Mouse (Mus musculus) liver, embryonic 11.5 days (tissue): ENCODE data around the gene Fbxo9. TPM values are rescaled to one million over a fixed set of nuclear protein-coding genes. Genes with fewer than 3 reads are reported as not detected.
"Not testable (repeated sequence)": the region's sequence is repeated elsewhere in the genome, so short reads cannot be mapped to it uniquely, and the experiment has no call there.

Source experiments
- ATAC-seq: fragments of 200-750 bp; cut with Nextera tagmentation; replicated peaks from 2 replicates; pipeline ENCODE4 v1.8.0; 2017; ENCODE audit warnings: moderate number of reproducible peaks, mild to moderate bottlenecking, moderate TSS enrichment, moderate library complexity; ENCODE audit not compliant: low FRiP score
- DNase-seq: peaks from one replicate; pipeline ENCODE4 v3.0.0-alpha.2; 2017; ENCODE audit warnings: low spot score
- H3K27ac ChIP-seq: fragments of 300-500 bp; sonication (generic); 2 replicates; pipeline ENCODE4 v1.5.1; 2014; ENCODE audit warnings: mild to moderate bottlenecking, low read depth, low read length, control low read depth
- H3K27me3 ChIP-seq: fragments of 300-500 bp; sonication (generic); replicated peaks from 2 replicates; pipeline ENCODE4 v1.6.1; 2014; ENCODE audit warnings: low read length, mixed read lengths; ENCODE audit not compliant: control insufficient read depth, insufficient read depth
- H3K36me3 ChIP-seq: fragments of 300-500 bp; sonication (generic); 2 replicates; pipeline ENCODE4 v1.6.1; 2014; ENCODE audit warnings: mild to moderate bottlenecking, low read length, moderate library complexity, mixed read lengths; ENCODE audit not compliant: control insufficient read depth, insufficient read depth
- H3K4me1 ChIP-seq: fragments of 300-500 bp; sonication (generic); replicated peaks from 2 replicates; pipeline ENCODE4 v1.6.1; 2014; ENCODE audit warnings: low read length, mixed read lengths; ENCODE audit not compliant: control insufficient read depth, insufficient read depth
- H3K4me2 ChIP-seq: fragments of 300-500 bp; sonication (generic); 2 replicates; pipeline ENCODE4 v1.6.1; 2014; ENCODE audit warnings: mild to moderate bottlenecking, control low read depth, moderate library complexity
- H3K4me3 ChIP-seq: fragments of 300-500 bp; sonication (generic); 2 replicates; pipeline ENCODE4 v1.5.1; 2014; ENCODE audit warnings: low read depth, low read length, control low read depth
- H3K9ac ChIP-seq: fragments of 300-500 bp; sonication (generic); 2 replicates; pipeline ENCODE4 v1.6.1; 2014; ENCODE audit warnings: low read depth, low read length, control low read depth
- H3K9me3 ChIP-seq: fragments of 300-500 bp; sonication (generic); 2 replicates; pipeline ENCODE4 v1.6.1; 2016; ENCODE audit warnings: low read length, inconsistent platforms, mixed read lengths; ENCODE audit not compliant: control insufficient read depth
- WGBS: fragments of 180-500 bp; shearing (Covaris S2); extraction: QIAGEN DNeasy Blood & Tissue Kit; methylation state at CpG from one replicate; pipeline ENCODE4 v1.1.7; 2014; 5-methylcytosine and 5-hydroxymethylcytosine counted together
- polyA plus RNA-seq: library from polyadenylated mRNA; unstranded; fragments of >200 nt; fragmentation: Nextera tagmentation; extraction: Ambion mirVana; gene quantifications from 2 replicates; pipeline ENCODE4 v1.2.1, GENCODE M21; 2014

Fbxo9 gene
- 56.1 and 56.6 TPM in 2 replicates for polyA plus RNA-seq

GRCm38 (mm10) chr9:78108796-78109239 is at the start of gene Fbxo9, which contains the start of gene Ick:
Gene Fbxo9 (minus strand): TSS chr9:78109065.
Gene Ick (plus strand): TSS chr9:78109192.
- no peaks in the 10 kb centered on the region for H3K9me3 ChIP-seq
- peak within 1 kb of the TSS; percentile 85 for H3K4me3 ChIP-seq
- WGBS, result under 1% methylated on average over 20 of the region's 20 CpGs
- H3K4me2 ChIP-seq, result peak within 1 kb of the TSS; percentile 81
- H3K4me1 ChIP-seq, result peaks cover 22% of the 10 kb centered on the region
- peak; percentile 82 for DNase-seq
- H3K36me3 ChIP-seq, result no peaks in the 10 kb centered on the region
- peak; percentile 87 for ATAC-seq
- H3K9ac ChIP-seq, result peak within 1 kb of the TSS; percentile 97
- no peaks in the 10 kb centered on the region for H3K27me3 ChIP-seq
- H3K27ac ChIP-seq, result peak within 1 kb of the TSS; percentile 91

GRCm38 (mm10) chr9:78157221-78157620 is 48.4 kb upstream of the Fbxo9 start:
- no peak for ATAC-seq

GRCm38 (mm10) chr9:78154211-78154977 is 45.5 kb upstream of the Fbxo9 start:
- DNase-seq (no peak), ATAC-seq (no peak)
- no peak overlapping the region for H3K27ac ChIP-seq
- H3K4me3 ChIP-seq, result no peak overlapping the region
- no peaks in the 10 kb centered on the region for H3K4me1 ChIP-seq
- H3K9ac ChIP-seq, result no peak overlapping the region
- WGBS, result 86% methylated on average over 11 of the region's 11 CpGs
- no peaks in the 10 kb centered on the region for H3K27me3 ChIP-seq
- H3K4me2 ChIP-seq, result no peak overlapping the region
- H3K9me3 ChIP-seq, result no peaks in the 10 kb centered on the region
- peaks cover 9% of the 10 kb centered on the region for H3K36me3 ChIP-seq

More at GRCm38 (mm10) chr9:78157221-78157620, 48.4 kb upstream of the Fbxo9 start:
- Histone ChIP-seq H3K4me2 (no peak overlapping the region), H3K27me3 (no peaks in the 10 kb centered on the region), H3K4me1 (no peaks in the 10 kb centered on the region), H3K9ac (no peak overlapping the region), H3K4me3 (no peak overlapping the region), H3K27ac (no peak overlapping the region), H3K9me3 (no peaks in the 10 kb centered on the region), H3K36me3 (peaks cover 28% of the 10 kb centered on the region)
- DNase-seq, result no peak
- WGBS, result 80% methylated on average over 1 of the region's 1 CpGs

- H3K27me3 ChIP-seq, H3K4me1 ChIP-seq, H3K9ac ChIP-seq, DNase-seq, H3K4me3 ChIP-seq, H3K36me3 ChIP-seq, H3K4me2 ChIP-seq, H3K27ac ChIP-seq, ATAC-seq, H3K9me3 ChIP-seq: not testable (repeated sequence)
- whole genome bisulfite sequencing, result 83% methylated on average over 2 of the region's 2 CpGs
Measured at GRCm38 (mm10) chr9:78149770-78150169, 40.9 kb upstream of the Fbxo9 start.

- Histone ChIP-seq H3K27ac (no peak overlapping the region), H3K36me3 (peaks cover 3% of the 10 kb centered on the region; the same call in 1 of the 2 replicates), H3K27me3 (no peaks in the 10 kb centered on the region), H3K4me2 (no peak overlapping the region), H3K4me3 (no peak overlapping the region), H3K4me1 (no peaks in the 10 kb centered on the region), H3K9me3 (no peaks in the 10 kb centered on the region), H3K9ac (no peak overlapping the region)
- 89% methylated on average over 6 of the region's 6 CpGs for WGBS
- no peak for ATAC-seq
- DNase-seq, result no peak
Measured at GRCm38 (mm10) chr9:78148149-78148548, 39.3 kb upstream of the Fbxo9 start.

- Histone ChIP-seq H3K4me1 (no peaks in the 10 kb centered on the region), H3K4me2 (no peak overlapping the region), H3K36me3 (peaks cover 11% of the 10 kb centered on the region; the same call in 1 of the 2 replicates), H3K9me3 (peaks cover 3% of the 10 kb centered on the region; the same call in 1 of the 2 replicates), H3K9ac (no peak overlapping the region), H3K27me3 (no peaks in the 10 kb centered on the region), H3K4me3 (no peak overlapping the region), H3K27ac (no peak overlapping the region)
- 82% methylated on average over 6 of the region's 6 CpGs for WGBS
- ATAC-seq (no peak), DNase-seq (no peak)
Measured at GRCm38 (mm10) chr9:78146627-78147026, 37.8 kb upstream of the Fbxo9 start.

GRCm38 (mm10) chr9:78146099-78146498 is 37.2 kb upstream of the Fbxo9 start:
- Histone ChIP-seq H3K27ac (no peak overlapping the region), H3K4me2 (no peak overlapping the region), H3K4me1 (no peaks in the 10 kb centered on the region), H3K27me3 (no peaks in the 10 kb centered on the region), H3K9me3 (peaks cover 3% of the 10 kb centered on the region; the same call in 1 of the 2 replicates), H3K36me3 (peaks cover 12% of the 10 kb centered on the region), H3K9ac (no peak overlapping the region), H3K4me3 (no peak overlapping the region)
- no peak for DNase-seq
- 72% methylated on average over 4 of the region's 4 CpGs for WGBS
- no peak for ATAC-seq

GRCm38 (mm10) chr9:78139463-78139862 is 30.6 kb upstream of the Fbxo9 start:
- 86% methylated on average over 4 of the region's 4 CpGs for WGBS
- no peak overlapping the region for H3K9ac ChIP-seq
- no peak overlapping the region for H3K4me3 ChIP-seq
- H3K9me3 ChIP-seq, result peaks cover 3% of the 10 kb centered on the region; the same call in 1 of the 2 replicates
- ATAC-seq (no peak), DNase-seq (no peak)
- H3K4me1 ChIP-seq, result no peaks in the 10 kb centered on the region
- H3K27me3 ChIP-seq, result no peaks in the 10 kb centered on the region
- peaks cover 9% of the 10 kb centered on the region for H3K36me3 ChIP-seq
- H3K4me2 ChIP-seq, result no peak overlapping the region
- H3K27ac ChIP-seq, result no peak overlapping the region
